Mouse (Mus musculus): ENCODE measurements at regions not wholly inside any gene's neighbourhood (a gene's known extent, or its start where the extent isn't known, plus 50 kb on each side); places are given as distances from the start of the nearest gene placed in this dataset.

DNA sequence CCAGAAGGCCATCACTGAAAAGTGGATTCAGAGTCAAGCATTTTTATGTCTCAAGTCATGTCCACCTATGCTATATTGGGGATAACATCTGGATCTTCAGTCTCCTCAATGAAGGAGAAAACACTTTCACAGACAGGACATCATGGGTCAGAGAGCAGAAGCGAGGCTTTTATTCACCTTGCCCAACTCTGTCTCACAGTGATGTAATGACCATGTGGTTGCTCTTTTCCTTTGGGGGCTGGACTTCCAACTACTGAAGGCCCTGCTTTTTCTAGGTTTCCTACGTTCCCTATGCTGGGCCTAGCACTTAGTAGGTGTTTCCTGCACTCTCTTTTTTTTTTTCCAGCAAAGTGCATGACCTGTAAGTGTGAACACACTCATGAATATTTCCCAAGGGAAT, 130.4 kb downstream of the 4933412E24Rik start:
- H3K36me3 ChIP-seq (ENCODE audit: control insufficient read depth, insufficient read depth, low read length), result no peaks in the 10 kb centered on the region
- TF ChIP-seq CTCF (IDR thresholded peaks at IDR 0.05; ENCODE audit: low read depth), result no peak
- TF ChIP-seq EP300 (optimal IDR thresholded peaks at IDR 0.05), result no peak
- no peak overlapping the region for H3K4me3 ChIP-seq (ENCODE audit: low read depth, low read length)
- WGBS, result 80% methylated on average over 2 of the region's 2 CpGs
- no peaks in the 10 kb centered on the region for H3K9me3 ChIP-seq (ENCODE audit: control insufficient read depth, low read length)
- H3K4me1 ChIP-seq (replicated peaks; ENCODE audit: control insufficient read depth, insufficient read depth), result no peaks in the 10 kb centered on the region
- no peak for ATAC-seq (ENCODE audit: low FRiP score, low TSS enrichment)
- H3K4me2 ChIP-seq (replicated peaks; ENCODE audit: low read depth), result no peak overlapping the region
- H3K27me3 ChIP-seq (ENCODE audit: control insufficient read depth, insufficient read depth, low read length), result no peaks in the 10 kb centered on the region
- no peak overlapping the region for H3K9ac ChIP-seq (ENCODE audit: low read length)
- H3K27ac ChIP-seq (replicated peaks), result no peak overlapping the region
- no peak for DNase-seq (ENCODE audit: low spot score)

DNA sequence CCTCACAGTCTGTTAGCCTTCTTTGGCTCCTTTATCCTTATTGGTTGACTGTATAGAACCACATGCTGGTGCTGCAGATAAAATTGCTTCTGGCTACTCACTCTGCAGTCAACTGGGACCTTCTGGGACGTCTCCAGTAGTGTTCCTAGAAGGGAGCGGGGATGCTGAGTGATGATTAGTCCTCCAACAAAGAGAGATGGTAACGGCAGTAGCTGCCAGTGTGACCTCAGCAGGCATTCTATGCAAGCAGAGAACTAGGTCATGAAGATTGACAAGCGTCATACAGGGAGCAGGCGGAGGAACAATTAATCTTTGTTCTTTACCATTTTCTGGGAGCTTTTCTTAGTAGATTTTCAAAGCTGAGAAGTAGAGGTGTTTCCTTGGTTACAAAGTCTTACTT, 134.0 kb downstream of the 4933412E24Rik start:
- H3K36me3 ChIP-seq (ENCODE audit: control insufficient read depth, insufficient read depth, low read length), result no peaks in the 10 kb centered on the region
- H3K27me3 ChIP-seq (ENCODE audit: control insufficient read depth, insufficient read depth, low read length), result no peaks in the 10 kb centered on the region
- no peak overlapping the region for H3K4me2 ChIP-seq (replicated peaks; ENCODE audit: low read depth)
- H3K9me3 ChIP-seq (ENCODE audit: control insufficient read depth, low read length), result no peaks in the 10 kb centered on the region
- H3K9ac ChIP-seq (ENCODE audit: low read length), result no peak overlapping the region
- TF ChIP-seq EP300 (optimal IDR thresholded peaks at IDR 0.05) (no peak), CTCF (IDR thresholded peaks at IDR 0.05; ENCODE audit: low read depth) (no peak)
- DNase-seq (ENCODE audit: low spot score) (no peak), ATAC-seq (ENCODE audit: low FRiP score, low TSS enrichment) (no peak)
- H3K27ac ChIP-seq (replicated peaks), result no peak overlapping the region
- H3K4me1 ChIP-seq (replicated peaks; ENCODE audit: control insufficient read depth, insufficient read depth), result no peaks in the 10 kb centered on the region
- WGBS, result 86% methylated on average over 5 of the region's 5 CpGs
- H3K4me3 ChIP-seq (ENCODE audit: low read depth, low read length), result no peak overlapping the region

DNA sequence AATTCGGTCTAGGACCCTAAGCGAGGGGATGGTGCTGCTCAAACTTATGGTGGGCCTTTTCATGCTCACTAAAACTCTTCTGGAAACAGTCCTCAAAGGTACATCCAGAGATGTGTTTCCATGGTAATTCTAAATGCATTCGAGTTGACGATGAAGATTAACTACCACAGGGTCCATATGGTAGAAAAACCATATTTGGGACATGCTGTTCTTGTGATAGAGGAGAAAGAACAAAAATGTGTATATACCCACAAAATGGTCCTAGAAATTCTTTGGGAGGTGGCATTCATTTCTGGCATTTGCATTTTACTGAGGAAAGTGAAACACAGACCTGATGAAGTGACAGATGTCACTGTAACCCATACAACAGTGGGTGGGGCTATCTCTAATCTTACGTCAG, 136.0 kb downstream of the 4933412E24Rik start:
- Histone ChIP-seq H3K9me3 (ENCODE audit: control insufficient read depth, low read length) (no peaks in the 10 kb centered on the region), H3K27ac (replicated peaks) (no peak overlapping the region), H3K4me3 (ENCODE audit: low read depth, low read length) (no peak overlapping the region), H3K4me2 (replicated peaks; ENCODE audit: low read depth) (no peak overlapping the region), H3K9ac (ENCODE audit: low read length) (no peak overlapping the region), H3K4me1 (replicated peaks; ENCODE audit: control insufficient read depth, insufficient read depth) (no peaks in the 10 kb centered on the region), H3K27me3 (ENCODE audit: control insufficient read depth, insufficient read depth, low read length) (no peaks in the 10 kb centered on the region), H3K36me3 (ENCODE audit: control insufficient read depth, insufficient read depth, low read length) (no peaks in the 10 kb centered on the region)
- DNase-seq (ENCODE audit: low spot score) (no peak), ATAC-seq (ENCODE audit: low FRiP score, low TSS enrichment) (no peak)
- TF ChIP-seq EP300 (optimal IDR thresholded peaks at IDR 0.05), result no peak
- no peak for TF ChIP-seq CTCF (IDR thresholded peaks at IDR 0.05; ENCODE audit: low read depth)
- 87% methylated on average over 5 of the region's 5 CpGs for WGBS

DNA sequence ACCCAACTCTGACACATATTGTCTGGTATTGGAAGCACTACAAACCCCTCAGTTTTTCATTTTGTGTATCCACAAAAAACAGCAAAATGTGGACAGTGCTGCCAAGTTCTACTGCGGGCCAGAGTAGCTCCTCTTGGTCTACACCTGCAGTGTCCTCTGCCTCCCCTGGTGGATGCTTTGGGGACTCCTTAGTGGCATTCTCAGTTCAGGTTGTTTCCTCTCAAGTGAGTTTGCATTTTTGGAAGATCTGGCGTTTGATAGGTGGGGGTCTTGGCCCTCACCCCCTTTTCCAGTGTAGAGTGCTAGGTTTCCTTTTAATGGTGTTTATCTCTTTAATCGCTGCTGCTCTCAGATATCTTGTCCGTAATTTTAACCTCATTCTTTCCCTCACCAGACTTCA, 137.1 kb downstream of the 4933412E24Rik start:
- WGBS, result 78% methylated on average over 4 of the region's 4 CpGs
- TF ChIP-seq EP300 (optimal IDR thresholded peaks at IDR 0.05) (no peak), CTCF (IDR thresholded peaks at IDR 0.05; ENCODE audit: low read depth) (peak; percentile 40)
- no peak for DNase-seq (ENCODE audit: low spot score)
- Histone ChIP-seq H3K36me3 (ENCODE audit: control insufficient read depth, insufficient read depth, low read length) (no peaks in the 10 kb centered on the region), H3K27ac (replicated peaks) (no peak overlapping the region), H3K9me3 (ENCODE audit: control insufficient read depth, low read length) (no peaks in the 10 kb centered on the region), H3K4me1 (replicated peaks; ENCODE audit: control insufficient read depth, insufficient read depth) (no peaks in the 10 kb centered on the region), H3K4me2 (replicated peaks; ENCODE audit: low read depth) (no peak overlapping the region), H3K9ac (ENCODE audit: low read length) (no peak overlapping the region), H3K27me3 (ENCODE audit: control insufficient read depth, insufficient read depth, low read length) (no peaks in the 10 kb centered on the region), H3K4me3 (ENCODE audit: low read depth, low read length) (no peak overlapping the region)
- ATAC-seq (ENCODE audit: low FRiP score, low TSS enrichment), result no peak

DNA sequence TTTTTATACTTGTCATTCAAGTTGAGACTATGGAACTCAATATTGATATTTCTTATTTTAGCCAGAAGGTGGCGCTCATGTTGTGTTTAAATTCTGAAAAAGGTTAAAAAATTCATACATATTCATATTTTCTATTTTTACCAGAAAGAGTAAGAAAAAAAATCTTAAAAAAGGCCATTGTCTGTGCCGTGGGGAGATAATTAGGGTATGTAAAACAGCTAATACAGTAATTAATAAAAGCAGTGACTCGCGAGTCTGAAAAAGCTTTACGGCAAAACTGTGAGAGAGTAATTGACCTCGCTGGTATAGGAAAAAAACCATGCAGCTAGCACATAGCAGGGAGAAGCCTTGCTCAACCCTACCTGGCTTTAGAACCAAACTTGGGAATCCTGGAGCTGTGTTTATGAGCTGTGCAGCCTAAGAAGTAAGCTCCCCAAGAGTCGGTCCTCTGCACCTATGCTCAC, 140.1 kb downstream of the 4933412E24Rik start:
- DNase-seq (ENCODE audit: low spot score) (no peak), ATAC-seq (ENCODE audit: low FRiP score, low TSS enrichment) (no peak)
- no peak overlapping the region for H3K4me2 ChIP-seq (replicated peaks; ENCODE audit: low read depth)
- no peak overlapping the region for H3K9ac ChIP-seq (ENCODE audit: low read length)
- no peaks in the 10 kb centered on the region for H3K36me3 ChIP-seq (ENCODE audit: control insufficient read depth, insufficient read depth, low read length)
- TF ChIP-seq EP300 (optimal IDR thresholded peaks at IDR 0.05) (no peak), CTCF (IDR thresholded peaks at IDR 0.05; ENCODE audit: low read depth) (peak; percentile 50)
- 73% methylated on average over 7 of the region's 7 CpGs for WGBS
- H3K9me3 ChIP-seq (ENCODE audit: control insufficient read depth, low read length), result no peaks in the 10 kb centered on the region
- no peak overlapping the region for H3K4me3 ChIP-seq (ENCODE audit: low read depth, low read length)
- no peaks in the 10 kb centered on the region for H3K4me1 ChIP-seq (replicated peaks; ENCODE audit: control insufficient read depth, insufficient read depth)
- no peak overlapping the region for H3K27ac ChIP-seq (replicated peaks)
- no peaks in the 10 kb centered on the region for H3K27me3 ChIP-seq (ENCODE audit: control insufficient read depth, insufficient read depth, low read length)

DNA sequence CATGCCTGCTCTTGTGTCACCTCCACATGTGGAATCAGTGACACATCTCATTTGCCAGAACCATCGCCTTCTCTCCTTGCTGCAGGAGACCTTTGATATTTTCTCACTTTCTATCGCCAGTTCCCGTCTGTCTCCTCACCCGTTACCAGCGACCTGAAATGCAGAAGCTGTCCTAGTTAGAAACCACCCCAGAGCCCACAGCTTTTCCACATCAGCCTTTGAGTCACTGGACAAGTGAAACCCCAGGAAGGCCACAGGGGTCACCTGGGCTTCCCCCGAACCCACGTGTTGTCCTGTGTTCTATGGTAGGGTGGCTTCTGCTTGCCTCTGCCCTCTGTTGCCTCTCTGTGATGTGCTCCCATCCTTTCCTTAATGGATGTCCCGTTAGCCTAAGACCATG, 149.7 kb downstream of the 4933412E24Rik start:
- WGBS, result 86% methylated on average over 8 of the region's 8 CpGs

More for the DNA sequence above, 149.7 kb downstream of the 4933412E24Rik start:
- H3K4me2 ChIP-seq (replicated peaks; ENCODE audit: low read depth), result no peak overlapping the region
- no peak for ATAC-seq (ENCODE audit: low FRiP score, low TSS enrichment)
- H3K36me3 ChIP-seq (ENCODE audit: control insufficient read depth, insufficient read depth, low read length), result no peaks in the 10 kb centered on the region
- H3K9ac ChIP-seq (ENCODE audit: low read length), result no peak overlapping the region
- H3K27ac ChIP-seq (replicated peaks), result no peak overlapping the region
- no peaks in the 10 kb centered on the region for H3K27me3 ChIP-seq (ENCODE audit: control insufficient read depth, insufficient read depth, low read length)
- TF ChIP-seq CTCF (IDR thresholded peaks at IDR 0.05; ENCODE audit: low read depth) (no peak), EP300 (optimal IDR thresholded peaks at IDR 0.05) (no peak)
- no peaks in the 10 kb centered on the region for H3K9me3 ChIP-seq (ENCODE audit: control insufficient read depth, low read length)
- H3K4me3 ChIP-seq (ENCODE audit: low read depth, low read length), result no peak overlapping the region
- H3K4me1 ChIP-seq (replicated peaks; ENCODE audit: control insufficient read depth, insufficient read depth), result no peaks in the 10 kb centered on the region
- DNase-seq (ENCODE audit: low spot score), result no peak

Measured in stomach, postnatal 0 days (tissue).